Mouse (Mus musculus): ENCODE results near the gene Fam187b. TPM values are rescaled to one million over a fixed set of nuclear protein-coding genes. Genes with fewer than 3 reads are reported as not detected.
"Not testable (repeated sequence)": the region's sequence is repeated elsewhere in the genome, so short reads cannot be mapped to it uniquely, and the experiment has no call there.

Gene Fam187b
- polyA plus RNA-seq (2015; fragmentation: Nextera tagmentation; extraction: Ambion mirVana), result 0.70 and 0.78 TPM in 2 replicates

DNA sequence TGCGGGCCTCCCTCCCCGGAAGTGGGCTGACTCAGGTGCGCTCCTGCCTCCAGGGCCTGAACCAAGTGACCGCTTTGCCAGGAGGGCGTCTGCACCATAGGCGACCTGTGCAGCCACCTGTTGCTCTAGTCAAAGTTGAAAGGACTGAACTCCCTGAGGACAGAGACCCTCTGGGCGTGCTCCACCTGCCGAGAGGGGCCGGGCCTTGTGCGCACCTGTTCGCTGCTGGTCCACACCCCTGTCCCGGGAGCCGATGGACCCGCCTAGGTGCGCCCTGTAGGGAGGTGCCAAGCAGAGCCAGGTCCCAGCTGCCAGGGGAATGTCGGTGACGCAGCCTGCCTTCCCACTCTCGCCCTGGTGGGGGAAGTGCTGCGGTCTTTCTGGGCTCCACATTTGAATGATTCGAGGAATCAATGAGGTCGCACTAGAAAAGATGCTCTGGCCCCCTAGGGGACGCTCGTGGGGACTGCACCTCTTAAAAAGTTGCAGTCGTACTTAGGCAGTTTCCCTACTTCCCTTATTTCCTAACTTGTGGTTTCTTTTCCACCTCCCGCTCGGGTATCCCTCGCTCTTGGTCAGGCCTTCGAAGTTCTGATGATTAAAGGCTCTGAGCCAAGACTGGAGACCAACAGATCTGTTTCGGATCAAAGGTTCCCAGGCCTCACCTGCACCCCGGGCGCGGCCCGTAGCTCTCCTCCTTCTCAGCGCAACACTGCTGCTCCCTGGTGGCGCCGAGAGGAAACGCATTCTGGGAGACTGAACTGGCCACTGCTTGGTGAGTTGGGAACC, at the start of gene Fam187b:
Gene Fam187b, plus strand, starts transcription at position 290 of the 789 bp plus-strand sequence.
- Histone ChIP-seq H3K4me3 (peak within 1 kb of the TSS; percentile 52), H3K27me3 (peaks cover 23% of the 10 kb centered on the region), H3K9me3 (no peaks in the 10 kb centered on the region), H3K4me1 (peaks cover 18% of the 10 kb centered on the region), H3K27ac (no peak within 1 kb of the TSS; the same call in 1 of the 2 replicates), H3K36me3 (peaks cover 4% of the 10 kb centered on the region; the same call in 1 of the 2 replicates), H3K4me2 (replicated peaks) (peak within 1 kb of the TSS; percentile 76), H3K9ac (peak within 1 kb of the TSS; percentile 64)
- 1% methylated on average over 37 of the region's 37 CpGs for WGBS
- peak; percentile 83 for ATAC-seq (ENCODE audit: low FRiP score, low read depth)

DNA sequence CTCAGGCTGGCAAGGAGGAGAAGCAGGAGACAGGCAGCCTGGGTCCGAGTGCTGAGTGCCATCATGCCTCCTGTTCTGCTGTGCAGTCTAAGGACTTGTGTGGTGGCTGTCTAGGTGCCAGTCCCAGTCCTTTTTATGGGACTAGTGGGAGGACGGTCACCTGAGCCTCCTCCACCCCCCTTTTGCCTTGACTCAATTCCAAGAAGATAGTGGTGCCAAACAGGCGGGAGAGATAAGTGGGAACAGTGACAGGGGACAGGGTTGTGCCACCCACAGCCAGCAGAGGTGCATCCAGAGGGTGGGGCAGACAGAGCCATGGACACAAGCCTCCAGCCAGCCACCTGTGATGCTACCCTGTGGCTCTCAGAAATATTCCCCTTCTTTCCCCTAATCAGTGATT, 49.5 kb upstream of the Fam187b start:
- no peaks in the 10 kb centered on the region for H3K9me3 ChIP-seq
- 73% methylated on average over 3 of the region's 3 CpGs for WGBS
- 0 out of 2 replicates have a peak, but pooled peaks cover 2% of the 10 kb centered on the region for H3K27me3 ChIP-seq
- no peak for ATAC-seq (ENCODE audit: low FRiP score, low read depth)
- H3K4me2 ChIP-seq (replicated peaks), result no peak overlapping the region
- H3K9ac ChIP-seq, result no peak overlapping the region
- no peaks in the 10 kb centered on the region for H3K36me3 ChIP-seq
- H3K27ac ChIP-seq, result no peak overlapping the region
- H3K4me1 ChIP-seq, result no peaks in the 10 kb centered on the region
- H3K4me3 ChIP-seq, result no peak overlapping the region

DNA sequence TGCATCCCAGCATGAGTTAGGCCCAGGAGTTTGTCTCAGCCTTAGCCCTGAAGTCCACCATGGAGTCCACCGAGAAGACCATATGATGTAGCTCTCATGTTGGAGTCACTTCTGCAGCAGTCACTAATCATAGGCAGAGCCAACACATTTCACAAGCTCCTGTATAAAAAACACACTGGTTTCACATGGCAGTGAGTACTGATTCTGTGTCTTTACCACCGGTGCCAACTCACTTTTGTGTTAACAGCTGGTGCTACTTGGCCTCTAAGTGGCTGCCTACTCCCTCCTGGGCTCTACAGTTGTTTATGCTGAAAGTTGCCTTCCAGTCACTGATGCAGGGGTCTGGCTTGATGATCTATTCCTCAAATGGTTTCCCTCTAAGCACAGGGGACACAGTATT, 49.0 kb upstream of the Fam187b start, which contains the start of gene Hamp2:
Gene Hamp2, minus strand, starts transcription at position 101 of the 400 bp plus-strand sequence.
- not testable (repeated sequence) for H3K9ac ChIP-seq; ATAC-seq (ENCODE audit: low FRiP score, low read depth)

DNA sequence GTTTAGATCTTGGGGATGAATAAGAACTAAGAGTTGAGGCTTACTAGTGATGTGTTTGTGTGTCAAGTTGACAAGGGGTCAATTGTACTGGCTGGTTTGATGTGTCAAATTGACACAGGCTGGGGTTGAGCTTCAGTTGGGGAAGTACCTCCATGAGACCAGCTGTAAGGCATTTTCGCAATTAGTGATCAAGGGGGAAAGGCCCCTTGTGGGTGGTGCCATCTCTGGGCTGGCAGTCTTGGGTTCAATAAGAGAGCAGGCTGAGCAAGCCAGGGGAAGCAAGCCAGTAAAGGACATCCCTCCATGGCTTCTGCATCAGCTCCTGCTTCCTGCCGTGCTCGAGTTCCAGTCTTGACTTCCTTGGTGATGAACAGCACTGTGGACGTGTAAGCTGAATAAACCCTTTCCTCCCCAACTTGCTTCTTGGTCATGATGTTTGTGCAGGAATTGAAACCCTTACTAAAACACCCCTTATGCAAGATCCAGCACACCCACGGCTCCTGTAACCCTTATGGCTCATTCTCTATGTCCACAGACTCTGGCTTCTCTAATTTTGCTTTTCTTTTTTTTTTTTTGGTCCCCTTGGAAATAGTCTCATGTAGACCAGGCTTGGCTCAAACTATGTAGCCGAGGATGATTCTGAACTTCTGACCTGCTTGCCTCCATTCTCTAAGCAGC, 38.0 kb upstream of the Fam187b start:
- not testable (repeated sequence) for H3K27ac ChIP-seq; H3K9ac ChIP-seq; ATAC-seq (ENCODE audit: low FRiP score, low read depth); H3K36me3 ChIP-seq; H3K4me2 ChIP-seq (replicated peaks); H3K4me1 ChIP-seq; H3K9me3 ChIP-seq; H3K4me3 ChIP-seq; H3K27me3 ChIP-seq
- WGBS, result 70% methylated on average over 6 of the region's 6 CpGs

More for the DNA sequence above, 49.0 kb upstream of the Fam187b start, which contains the start of gene Hamp2:
- H3K27ac ChIP-seq; H3K9me3 ChIP-seq; H3K36me3 ChIP-seq; H3K4me1 ChIP-seq; H3K27me3 ChIP-seq; H3K4me3 ChIP-seq; H3K4me2 ChIP-seq (replicated peaks): not testable (repeated sequence)
- WGBS, result 83% methylated on average over 2 of the region's 2 CpGs

DNA sequence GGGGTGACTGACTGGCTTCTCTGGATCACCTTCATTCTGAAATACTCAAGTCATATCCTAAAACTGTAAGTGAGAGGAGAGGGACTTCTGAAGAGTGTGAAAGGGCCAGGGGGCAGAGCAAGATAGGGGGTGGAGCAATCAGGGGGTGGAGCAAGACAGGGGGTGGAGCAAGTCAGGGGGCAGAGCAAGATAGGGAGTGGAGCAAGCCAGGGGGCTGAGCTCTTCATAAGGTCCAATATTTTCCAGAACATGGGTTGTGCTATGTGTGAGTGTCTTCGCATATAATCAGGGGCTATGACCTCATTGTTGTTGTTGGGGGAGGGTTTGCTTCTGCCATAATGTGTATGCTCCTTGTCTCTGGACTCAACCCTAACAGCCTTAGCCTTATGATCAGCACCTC, 33.5 kb upstream of the Fam187b start:
- ATAC-seq (ENCODE audit: low FRiP score, low read depth); H3K27ac ChIP-seq; H3K4me1 ChIP-seq; H3K36me3 ChIP-seq; H3K9ac ChIP-seq; H3K9me3 ChIP-seq; H3K4me2 ChIP-seq (replicated peaks); H3K4me3 ChIP-seq; H3K27me3 ChIP-seq: not testable (repeated sequence)
- 91% methylated on average over 1 of the region's 1 CpGs for WGBS

DNA sequence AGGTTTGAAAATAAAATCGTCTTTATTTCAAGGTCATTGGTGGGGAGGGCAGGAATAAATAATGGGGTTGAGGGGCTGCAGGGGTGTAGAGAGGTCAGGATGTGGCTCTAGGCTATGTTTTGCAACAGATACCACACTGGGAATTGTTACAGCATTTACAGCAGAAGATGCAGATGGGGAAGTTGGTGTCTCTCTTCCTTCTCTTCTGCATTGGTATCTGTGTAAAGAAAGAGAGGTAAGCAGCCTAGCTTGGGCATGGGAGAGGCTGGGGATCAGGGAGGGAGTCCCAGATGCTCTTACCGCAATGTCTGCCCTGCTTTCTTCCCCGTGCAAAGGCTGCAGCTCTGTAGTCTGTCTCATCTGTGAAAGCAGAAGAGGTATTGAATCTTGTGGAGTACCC, 31.2 kb upstream of the Fam187b start:
- H3K27ac ChIP-seq; H3K9ac ChIP-seq; H3K27me3 ChIP-seq; H3K4me1 ChIP-seq; ATAC-seq (ENCODE audit: low FRiP score, low read depth); H3K4me2 ChIP-seq (replicated peaks); H3K4me3 ChIP-seq; H3K9me3 ChIP-seq: not testable (repeated sequence)
- peaks cover 15% of the 10 kb centered on the region for H3K36me3 ChIP-seq
- WGBS, result 62% methylated on average over 3 of the region's 3 CpGs

DNA sequence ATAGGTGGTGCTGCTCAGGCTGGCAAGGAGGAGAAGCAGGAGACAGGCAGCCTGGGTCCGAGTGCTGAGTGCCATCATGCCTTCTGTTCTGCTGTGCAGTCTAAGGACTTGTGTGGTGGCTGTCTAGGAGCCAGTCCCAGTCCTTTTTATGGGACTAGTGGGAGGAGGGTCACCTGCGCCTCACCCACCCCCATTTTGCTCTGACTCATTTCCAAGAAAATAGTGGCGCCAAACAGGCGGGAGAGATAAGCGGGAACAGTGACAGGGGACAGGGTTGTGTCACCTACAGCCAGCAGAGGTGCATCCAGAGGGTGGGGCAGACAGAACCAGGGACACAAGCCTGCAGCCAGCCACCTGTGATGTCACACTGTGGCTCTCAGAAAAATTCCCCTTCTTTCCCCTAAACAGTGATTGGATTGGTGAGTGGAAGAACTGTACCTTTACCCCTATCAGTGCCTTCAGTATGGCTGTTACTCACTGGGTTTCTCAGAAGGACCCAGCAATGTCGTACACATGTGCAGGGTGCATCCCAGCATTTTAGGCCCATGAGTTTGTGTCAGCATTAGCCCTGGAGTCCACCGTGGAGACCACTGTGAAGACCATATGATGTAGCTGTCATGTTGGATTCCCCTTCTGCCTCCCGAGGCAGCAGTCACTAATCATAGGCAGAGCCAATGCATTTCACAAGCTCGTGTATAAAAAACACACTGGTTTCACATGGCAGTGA, 29.5 kb upstream of the Fam187b start, which contains the start of gene Hamp:
Gene Hamp, minus strand, starts transcription at position 124 of the 727 bp plus-strand sequence.
- Histone ChIP-seq H3K4me3 (no peak within 1 kb of the TSS), H3K27ac (no peak within 1 kb of the TSS), H3K9me3 (no peaks in the 10 kb centered on the region), H3K4me1 (no peaks in the 10 kb centered on the region), H3K27me3 (no peaks in the 10 kb centered on the region), H3K36me3 (peaks cover 21% of the 10 kb centered on the region), H3K9ac (no peak within 1 kb of the TSS), H3K4me2 (replicated peaks) (no peak within 1 kb of the TSS)
- ATAC-seq (ENCODE audit: low FRiP score, low read depth), result no peak
- WGBS, result 67% methylated on average over 9 of the region's 9 CpGs

DNA sequence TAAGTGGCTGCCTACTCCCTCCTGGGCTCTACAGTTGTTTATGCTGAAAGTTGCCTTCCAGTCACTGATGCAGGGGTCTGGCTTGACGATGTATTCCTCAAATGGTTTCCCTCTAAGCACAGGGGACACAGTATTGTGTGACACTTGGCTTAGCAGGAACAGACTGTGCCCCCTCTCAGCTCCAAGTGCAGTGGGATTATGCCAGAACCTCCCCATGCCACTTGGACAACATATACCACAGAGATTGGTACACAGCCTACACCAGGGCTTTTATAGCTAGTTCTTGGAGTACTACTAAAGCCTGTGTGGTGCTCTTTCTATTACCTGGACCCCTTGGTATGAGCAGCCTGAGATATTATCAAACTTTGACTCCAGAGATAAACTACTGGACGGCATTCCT, 28.9 kb upstream of the Fam187b start:
- peaks cover 25% of the 10 kb centered on the region for H3K36me3 ChIP-seq
- ATAC-seq (ENCODE audit: low FRiP score, low read depth); H3K27ac ChIP-seq; H3K9me3 ChIP-seq; H3K4me3 ChIP-seq; H3K4me2 ChIP-seq (replicated peaks); H3K9ac ChIP-seq; H3K27me3 ChIP-seq; H3K4me1 ChIP-seq: not testable (repeated sequence)
- 74% methylated on average over 2 of the region's 2 CpGs for WGBS

DNA sequence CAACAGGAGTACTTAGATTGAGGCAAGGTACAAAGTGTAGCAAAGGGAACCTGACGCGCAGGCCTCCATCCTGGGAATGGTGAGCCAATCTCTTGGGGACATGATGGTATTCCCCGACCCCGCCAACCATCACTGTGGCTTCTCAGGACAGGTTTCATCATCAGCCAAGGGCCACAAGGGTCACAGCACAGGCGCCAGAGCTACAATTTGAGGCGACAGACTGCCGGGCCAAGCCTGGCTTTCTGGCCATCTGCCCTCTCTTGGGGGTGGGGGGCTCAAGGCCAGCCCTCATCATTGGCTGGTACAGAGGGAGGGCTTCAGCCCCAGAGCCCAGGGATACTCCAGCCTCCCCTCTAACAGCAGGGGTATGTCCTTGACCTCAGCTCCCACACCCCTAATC, 28.1 kb upstream of the Fam187b start:
- 89% methylated on average over 7 of the region's 7 CpGs for WGBS

DNA sequence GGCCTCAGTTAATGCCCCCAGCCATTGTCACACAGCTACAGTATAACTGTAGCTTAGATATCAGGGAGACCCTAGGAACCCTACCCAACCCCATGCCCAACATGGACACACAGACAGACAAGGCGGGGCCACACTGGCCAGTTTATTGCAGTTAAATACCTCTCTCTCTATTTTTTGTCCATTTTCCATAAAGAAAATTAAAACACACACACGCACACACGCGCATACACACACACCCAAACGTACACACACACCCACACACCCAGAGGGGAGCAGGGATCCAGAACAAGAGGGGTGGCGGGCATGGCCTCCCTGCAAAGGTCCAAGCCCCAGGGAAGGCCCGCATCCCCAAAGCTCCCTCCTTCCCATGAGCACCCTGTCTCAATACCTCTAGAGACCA, 27.7 kb upstream of the Fam187b start:
- H3K4me3 ChIP-seq, result no peak overlapping the region
- H3K9ac ChIP-seq, result no peak overlapping the region
- no peaks in the 10 kb centered on the region for H3K27me3 ChIP-seq
- H3K9me3 ChIP-seq, result no peaks in the 10 kb centered on the region
- no peaks in the 10 kb centered on the region for H3K4me1 ChIP-seq
- no peak overlapping the region for H3K27ac ChIP-seq
- no peak for ATAC-seq (ENCODE audit: low FRiP score, low read depth)
- no peak overlapping the region for H3K4me2 ChIP-seq (replicated peaks)
- peaks cover 36% of the 10 kb centered on the region for H3K36me3 ChIP-seq
- 92% methylated on average over 7 of the region's 7 CpGs for WGBS

More for the DNA sequence above, 28.1 kb upstream of the Fam187b start:
- not testable (repeated sequence) for H3K9ac ChIP-seq; H3K27me3 ChIP-seq; H3K27ac ChIP-seq; H3K4me3 ChIP-seq; H3K4me2 ChIP-seq (replicated peaks); H3K4me1 ChIP-seq; H3K9me3 ChIP-seq; ATAC-seq (ENCODE audit: low FRiP score, low read depth)
- peaks cover 32% of the 10 kb centered on the region for H3K36me3 ChIP-seq

DNA sequence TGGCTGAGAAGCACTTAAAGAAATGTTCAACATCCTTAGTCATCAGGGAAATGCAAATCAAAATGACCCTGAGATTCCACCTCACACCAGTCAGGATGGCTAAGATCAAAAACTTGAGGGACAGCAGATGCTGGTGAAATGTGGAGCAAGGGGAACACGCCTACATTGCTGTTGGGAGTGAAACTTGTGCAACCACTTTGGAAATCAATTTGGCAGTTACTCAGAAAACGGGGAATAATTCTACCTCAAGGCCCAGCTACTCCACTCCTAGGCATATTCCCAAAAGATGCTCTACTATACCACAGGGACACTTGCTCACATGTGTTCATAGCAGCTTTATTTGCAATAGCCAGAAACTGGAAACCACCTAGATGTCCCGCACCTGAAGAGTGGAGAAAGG, 23.7 kb upstream of the Fam187b start:
- H3K9ac ChIP-seq; H3K4me1 ChIP-seq; H3K27me3 ChIP-seq; H3K4me2 ChIP-seq (replicated peaks); H3K4me3 ChIP-seq; H3K9me3 ChIP-seq; H3K27ac ChIP-seq; ATAC-seq (ENCODE audit: low FRiP score, low read depth): not testable (repeated sequence)
- H3K36me3 ChIP-seq, result peaks cover 76% of the 10 kb centered on the region
- WGBS, result 86% methylated on average over 3 of the region's 3 CpGs
